Mouse (Mus musculus): ENCODE data around the gene Wdfy3. TPM values are rescaled to one million over a fixed set of nuclear protein-coding genes. Genes with fewer than 3 reads are reported as not detected.

Gene Wdfy3
- polyA plus RNA-seq, 1 experiment from 2014 or later, result 4.4 TPM

DNA sequence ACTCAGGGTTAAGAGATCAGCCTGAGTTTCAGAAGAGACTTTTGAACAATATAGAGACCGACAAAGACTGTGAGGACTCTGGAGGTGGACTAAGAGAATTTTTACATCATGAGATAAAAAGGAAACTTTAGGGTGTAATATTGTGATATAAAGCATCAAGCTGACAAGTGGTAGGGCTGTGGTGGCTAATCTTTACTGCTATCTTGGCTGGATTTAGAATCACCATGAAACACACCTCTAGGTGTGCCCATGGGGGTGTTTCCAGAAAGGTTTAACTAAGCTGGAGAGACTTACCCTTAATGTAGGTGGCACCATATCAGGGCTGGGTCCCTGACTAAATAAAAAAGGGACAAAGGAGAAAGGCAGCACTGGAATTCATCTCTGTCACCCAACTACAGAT is 19.0 kb downstream of the Wdfy3 start:
- H3K27ac ChIP-seq (ENCODE audit: low read depth), result no peak overlapping the region
- peaks cover 37% of the 10 kb centered on the region for H3K4me1 ChIP-seq (ENCODE audit: insufficient read depth)
- H3K4me3 ChIP-seq (ENCODE audit: low read depth, low read length), result no peak overlapping the region
- no peaks in the 10 kb centered on the region for H3K9me3 ChIP-seq (ENCODE audit: low read length)
- H3K27me3 ChIP-seq (ENCODE audit: insufficient read depth, low read length), result no peaks in the 10 kb centered on the region
- no peak for ATAC-seq
- no peak overlapping the region for H3K9ac ChIP-seq (replicated peaks)
- WGBS (ENCODE audit: insufficient replicate concordance), result 61% methylated on average over 1 of the region's 1 CpGs
- DNase-seq, result no peak
- TF ChIP-seq CTCF (IDR thresholded peaks at IDR 0.05; ENCODE audit: low read depth) (no peak), EP300 (IDR thresholded peaks at IDR 0.05; ENCODE audit: low read depth) (no peak)
- H3K36me3 ChIP-seq (replicated peaks; ENCODE audit: insufficient read depth, low read length), result no peaks in the 10 kb centered on the region; the same call in 1 of the 2 replicates
- no peak overlapping the region for H3K4me2 ChIP-seq (ENCODE audit: low read depth, low read length)

DNA sequence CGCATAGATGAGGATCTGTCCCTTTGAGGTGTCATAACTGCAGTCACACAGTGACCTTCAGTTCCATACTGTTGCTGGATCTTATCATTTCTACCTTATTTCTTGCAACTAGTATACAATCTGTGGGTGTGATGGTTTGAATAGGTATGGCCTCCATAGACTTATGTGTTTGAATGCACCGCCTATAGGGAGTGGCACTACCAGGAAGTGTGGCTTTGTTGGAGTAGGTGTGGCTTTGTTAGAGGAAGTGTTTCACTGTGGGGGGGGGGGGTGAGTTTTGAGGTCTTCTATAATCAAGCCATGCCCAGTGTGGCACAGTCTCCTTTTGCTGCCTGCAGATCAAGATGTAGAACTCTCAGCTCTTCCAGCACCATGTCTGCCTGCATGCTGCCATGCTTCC is 21.3 kb downstream of the Wdfy3 start:
- WGBS (ENCODE audit: insufficient replicate concordance), result 83% methylated on average over 2 of the region's 2 CpGs
- DNase-seq, result no peak
- H3K4me2 ChIP-seq (ENCODE audit: low read depth, low read length), result no peak overlapping the region
- H3K27ac ChIP-seq (ENCODE audit: low read depth), result no peak overlapping the region
- H3K4me1 ChIP-seq (ENCODE audit: insufficient read depth), result peaks cover 25% of the 10 kb centered on the region
- ATAC-seq, result no peak
- no peaks in the 10 kb centered on the region for H3K27me3 ChIP-seq (ENCODE audit: insufficient read depth, low read length)
- no peak overlapping the region for H3K4me3 ChIP-seq (ENCODE audit: low read depth, low read length)
- no peaks in the 10 kb centered on the region for H3K9me3 ChIP-seq (ENCODE audit: low read length)
- TF ChIP-seq CTCF (IDR thresholded peaks at IDR 0.05; ENCODE audit: low read depth), result no peak
- TF ChIP-seq EP300 (IDR thresholded peaks at IDR 0.05; ENCODE audit: low read depth), result no peak
- no peaks in the 10 kb centered on the region; the same call in none of the 2 replicates for H3K36me3 ChIP-seq (replicated peaks; ENCODE audit: insufficient read depth, low read length)
- H3K9ac ChIP-seq (replicated peaks), result no peak overlapping the region

DNA sequence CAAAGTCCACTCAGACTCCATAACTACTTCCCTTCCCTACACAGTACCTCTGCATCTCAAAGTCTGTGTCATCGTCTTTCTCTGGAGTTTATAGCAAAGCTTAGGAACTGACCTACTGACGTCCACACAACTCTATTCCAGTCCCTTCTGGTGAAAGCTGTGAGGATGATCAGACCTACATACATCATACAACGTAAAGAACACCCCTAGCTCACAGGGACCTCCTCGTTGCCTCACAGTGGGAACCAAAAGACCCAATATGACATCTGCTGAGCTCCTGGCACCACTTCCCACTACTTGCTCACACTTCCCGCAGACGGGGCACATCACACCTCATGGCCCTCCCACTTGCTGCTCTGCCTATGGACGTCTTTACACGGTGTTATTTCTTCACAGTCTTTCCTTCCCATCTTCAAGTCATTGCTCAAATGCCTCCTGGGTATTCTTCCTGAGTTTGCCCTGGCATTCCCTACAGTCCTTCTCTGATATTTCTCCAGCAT is 23.1 kb downstream of the Wdfy3 start:
- ATAC-seq (no peak), DNase-seq (no peak)
- Histone ChIP-seq H3K9me3 (ENCODE audit: low read length) (no peaks in the 10 kb centered on the region), H3K9ac (replicated peaks) (no peak overlapping the region), H3K36me3 (replicated peaks; ENCODE audit: insufficient read depth, low read length) (no peaks in the 10 kb centered on the region; the same call in none of the 2 replicates), H3K27ac (ENCODE audit: low read depth) (no peak overlapping the region), H3K4me2 (ENCODE audit: low read depth, low read length) (no peak overlapping the region), H3K4me3 (ENCODE audit: low read depth, low read length) (no peak overlapping the region), H3K27me3 (ENCODE audit: insufficient read depth, low read length) (no peaks in the 10 kb centered on the region), H3K4me1 (ENCODE audit: insufficient read depth) (peaks cover 19% of the 10 kb centered on the region)
- no peak for TF ChIP-seq CTCF (IDR thresholded peaks at IDR 0.05; ENCODE audit: low read depth)
- TF ChIP-seq EP300 (IDR thresholded peaks at IDR 0.05; ENCODE audit: low read depth), result no peak
- WGBS (ENCODE audit: insufficient replicate concordance), result 58% methylated on average over 8 of the region's 8 CpGs

DNA sequence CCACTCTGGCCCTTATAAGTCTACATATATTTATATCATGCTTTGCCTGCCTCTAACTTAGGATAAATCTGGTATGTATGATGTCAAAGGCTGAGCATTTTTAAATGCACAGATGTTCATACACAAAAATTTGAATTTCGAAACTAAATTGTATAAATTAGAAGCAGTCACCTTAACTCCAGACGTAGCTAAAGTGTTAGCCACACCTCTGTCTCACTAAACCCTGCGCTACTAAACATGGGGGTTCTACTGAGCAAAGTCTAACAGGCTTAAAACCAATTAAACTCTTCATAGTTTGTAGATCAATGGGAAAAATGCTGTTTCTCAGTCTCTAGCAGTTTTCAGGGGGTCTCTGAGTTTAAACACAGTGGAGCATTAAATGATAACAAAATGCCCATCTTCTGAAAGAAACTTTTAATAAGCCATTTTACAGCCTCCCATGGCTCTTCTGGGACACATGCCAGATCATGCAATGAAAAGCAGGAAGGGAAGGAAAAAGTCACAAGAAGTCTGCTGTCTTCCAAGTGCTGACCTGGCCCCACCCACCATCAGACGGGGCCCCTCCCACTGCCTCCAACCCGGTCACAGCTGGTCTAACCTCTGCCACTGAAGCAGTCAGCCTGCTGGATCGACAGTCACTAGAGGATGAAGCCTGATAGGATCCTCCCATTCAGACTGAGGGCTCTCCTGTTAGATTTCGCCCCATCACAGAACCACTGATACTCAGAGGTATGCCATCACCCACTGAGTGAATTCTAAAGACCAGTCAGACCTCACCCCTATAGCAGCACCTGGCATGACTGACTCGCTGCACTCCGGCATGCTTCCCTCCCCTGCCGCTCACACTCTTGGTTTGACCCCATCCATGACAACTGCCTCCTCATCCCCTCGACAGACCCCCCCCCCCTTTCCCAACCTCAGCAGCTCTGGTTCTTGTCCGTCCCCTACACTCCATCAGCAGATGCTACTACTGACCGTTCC is 23.8 kb downstream of the Wdfy3 start:
- TF ChIP-seq CTCF (IDR thresholded peaks at IDR 0.05; ENCODE audit: low read depth), result no peak
- TF ChIP-seq EP300 (IDR thresholded peaks at IDR 0.05; ENCODE audit: low read depth), result no peak
- Histone ChIP-seq H3K4me3 (ENCODE audit: low read depth, low read length) (0 out of 2 replicates have a peak overlapping the region, but pooled peaks have one; percentile 16), H3K9me3 (ENCODE audit: low read length) (no peaks in the 10 kb centered on the region), H3K27me3 (ENCODE audit: insufficient read depth, low read length) (no peaks in the 10 kb centered on the region), H3K36me3 (replicated peaks; ENCODE audit: insufficient read depth, low read length) (peaks cover 7% of the 10 kb centered on the region), H3K27ac (ENCODE audit: low read depth) (peak overlapping the region; percentile 72), H3K4me1 (ENCODE audit: insufficient read depth) (peaks cover 13% of the 10 kb centered on the region), H3K9ac (replicated peaks) (0 out of 2 replicates have a peak overlapping the region, but pooled peaks have one; percentile 17), H3K4me2 (ENCODE audit: low read depth, low read length) (peak overlapping the region; percentile 60)
- WGBS (ENCODE audit: insufficient replicate concordance), result 58% methylated on average over 13 of the region's 13 CpGs
- DNase-seq, result peak; percentile 69
- peak; percentile 68 for ATAC-seq

GRCm38 (mm10) chr5:102045177-102045576 is 24.5 kb downstream of the Wdfy3 start:
- no peaks in the 10 kb centered on the region for H3K27me3 ChIP-seq (ENCODE audit: insufficient read depth, low read length)
- H3K4me3 ChIP-seq (ENCODE audit: low read depth, low read length), result 0 out of 2 replicates have a peak overlapping the region, but pooled peaks have one; percentile 16
- H3K4me2 ChIP-seq (ENCODE audit: low read depth, low read length), result peak overlapping the region; percentile 60
- 36% methylated on average over 8 of the region's 8 CpGs for WGBS (ENCODE audit: insufficient replicate concordance)
- no peaks in the 10 kb centered on the region for H3K9me3 ChIP-seq (ENCODE audit: low read length)
- ATAC-seq (peak; percentile 88), DNase-seq (peak; percentile 48)
- 0 out of 2 replicates have a peak overlapping the region, but pooled peaks have one; percentile 17 for H3K9ac ChIP-seq (replicated peaks)
- no peak for TF ChIP-seq CTCF (IDR thresholded peaks at IDR 0.05; ENCODE audit: low read depth)
- TF ChIP-seq EP300 (IDR thresholded peaks at IDR 0.05; ENCODE audit: low read depth), result peak; percentile 95
- peaks cover 13% of the 10 kb centered on the region for H3K4me1 ChIP-seq (ENCODE audit: insufficient read depth)
- peak overlapping the region; percentile 72 for H3K27ac ChIP-seq (ENCODE audit: low read depth)
- peaks cover 13% of the 10 kb centered on the region for H3K36me3 ChIP-seq (replicated peaks; ENCODE audit: insufficient read depth, low read length)

DNA sequence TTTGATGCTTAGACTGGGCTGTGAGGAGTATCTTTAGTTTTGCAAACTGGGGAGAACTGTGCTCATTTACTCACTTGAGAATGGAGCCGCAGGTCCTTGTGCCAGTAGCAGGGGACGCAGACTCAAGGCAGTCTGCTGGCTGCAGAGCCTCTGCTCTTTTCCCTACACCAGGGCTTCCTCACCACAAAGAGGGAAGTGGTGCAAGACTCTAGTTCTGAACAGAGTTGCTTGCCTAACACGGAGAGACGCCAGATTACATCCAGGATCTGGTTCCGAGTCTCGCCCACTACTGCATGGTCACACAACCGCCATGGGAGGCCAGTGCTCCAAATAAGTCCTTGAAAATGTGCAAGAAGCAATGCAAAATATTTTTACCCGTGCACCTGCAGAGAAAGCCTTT is 36.4 kb downstream of the Wdfy3 start:
- Histone ChIP-seq H3K4me2 (ENCODE audit: low read depth, low read length) (no peak overlapping the region), H3K27ac (ENCODE audit: low read depth) (peak overlapping the region; percentile 44; the same call in 1 of the 2 replicates), H3K4me1 (ENCODE audit: insufficient read depth) (peaks cover 11% of the 10 kb centered on the region; the same call in 1 of the 2 replicates), H3K36me3 (replicated peaks; ENCODE audit: insufficient read depth, low read length) (peaks cover 38% of the 10 kb centered on the region), H3K27me3 (ENCODE audit: insufficient read depth, low read length) (no peaks in the 10 kb centered on the region), H3K4me3 (ENCODE audit: low read depth, low read length) (no peak overlapping the region), H3K9me3 (ENCODE audit: low read length) (peaks cover 5% of the 10 kb centered on the region; the same call in 1 of the 2 replicates), H3K9ac (replicated peaks) (no peak overlapping the region)
- TF ChIP-seq CTCF (IDR thresholded peaks at IDR 0.05; ENCODE audit: low read depth), result no peak
- TF ChIP-seq EP300 (IDR thresholded peaks at IDR 0.05; ENCODE audit: low read depth), result no peak
- WGBS (ENCODE audit: insufficient replicate concordance), result 56% methylated on average over 8 of the region's 8 CpGs
- ATAC-seq (peak; percentile 56), DNase-seq (no peak)
